Mouse (Mus musculus) layer of hippocampus, adult 8-10 months (tissue): ENCODE data around the gene Pacs1. TPM values are rescaled to one million over a fixed set of nuclear protein-coding genes. Genes with fewer than 3 reads are reported as not detected.
"Not testable (repeated sequence)": the region's sequence is repeated elsewhere in the genome, so short reads cannot be mapped to it uniquely, and the experiment has no call there.

Experiments
- DNase-seq, 2 experiments: peaks; one replicate each; pipeline ENCODE4 v3.0.0; 2022; ENCODE audit warnings: low spot score in 2 of 2
- total RNA-seq, 4 experiments: library from RNA; stranded (reverse); gene quantifications; 2 replicates each; pipeline ENCODE4 v1.2.4; 2022

The Pacs1 gene
- total RNA-seq, 4 experiments from 2014 or later, result 50.9 to 59.4 (median 55.3) TPM

- no peak for DNase-seq
Measured at GRCm38 (mm10) chr19:5268875-5269274, 4.0 kb downstream of the Pacs1 start.

GRCm38 (mm10) chr19:5268017-5268416 is 4.9 kb downstream of the Pacs1 start:
- no peak for DNase-seq

- no peak for DNase-seq
Measured at GRCm38 (mm10) chr19:5267015-5267414, 5.9 kb downstream of the Pacs1 start.

- DNase-seq, result no peak
Measured at GRCm38 (mm10) chr19:5257140-5257539, 15.8 kb downstream of the Pacs1 start.

- DNase-seq, result not testable (repeated sequence)
Measured at GRCm38 (mm10) chr19:5236981-5237380, 35.9 kb downstream of the Pacs1 start.

GRCm38 (mm10) chr19:5232696-5233095 is 40.2 kb downstream of the Pacs1 start:
- DNase-seq, result no peak

- DNase-seq, result no peak
Measured at GRCm38 (mm10) chr19:5230110-5230509, 42.8 kb downstream of the Pacs1 start.

- no peak for DNase-seq
Measured at GRCm38 (mm10) chr19:5224624-5225023, 48.3 kb downstream of the Pacs1 start.

GRCm38 (mm10) chr19:5224077-5224476 is 48.8 kb downstream of the Pacs1 start:
- DNase-seq, result no peak

- no peak for DNase-seq
Measured at GRCm38 (mm10) chr19:5221926-5222325, 51.0 kb downstream of the Pacs1 start.

GRCm38 (mm10) chr19:5221219-5221723 is 51.6 kb downstream of the Pacs1 start:
- not testable (repeated sequence) for DNase-seq

- no peak for DNase-seq
Measured at GRCm38 (mm10) chr19:5220389-5220788, 52.5 kb downstream of the Pacs1 start.

GRCm38 (mm10) chr19:5201691-5202090 is 71.2 kb downstream of the Pacs1 start:
- no peak for DNase-seq

GRCm38 (mm10) chr19:5200617-5201016 is 72.3 kb downstream of the Pacs1 start:
- DNase-seq, result not testable (repeated sequence)

GRCm38 (mm10) chr19:5198553-5198952 is 74.4 kb downstream of the Pacs1 start:
- no peak for DNase-seq

- DNase-seq, result no peak
Measured at GRCm38 (mm10) chr19:5195417-5196035, 77.4 kb downstream of the Pacs1 start.

GRCm38 (mm10) chr19:5192397-5192796 is 80.5 kb downstream of the Pacs1 start:
- no peak for DNase-seq

- DNase-seq, result no peak
Measured at GRCm38 (mm10) chr19:5187439-5187838, 85.5 kb downstream of the Pacs1 start.

- no peak for DNase-seq
Measured at GRCm38 (mm10) chr19:5181926-5182325, 91.0 kb downstream of the Pacs1 start.

- DNase-seq, result no peak
Measured at GRCm38 (mm10) chr19:5178631-5179030, 94.3 kb downstream of the Pacs1 start.

- no peak for DNase-seq
Measured at GRCm38 (mm10) chr19:5170430-5170829, 102.5 kb downstream of the Pacs1 start.

- no peak for DNase-seq
Measured at GRCm38 (mm10) chr19:5167477-5167876, 105.4 kb downstream of the Pacs1 start.

- DNase-seq, result no peak
Measured at GRCm38 (mm10) chr19:5164380-5164779, 108.5 kb downstream of the Pacs1 start.
